In genomic region chr6:31218139-31218750, GRCm38 (mm10) we compare ENCODE assay signal across 8 mouse cellular contexts.
A peak's percentile ranks its signal among the peaks of the same experiment; 100 is the strongest.
DNase-seq lines count a peak whose midpoint lies in the region; ATAC-seq and TF ChIP-seq lines count a peak whose summit lies in the region.

No protein-coding gene starts in this region.

- TF ChIP-seq POLR2A in MEL (IDR thresholded peaks at IDR 0.05; ENCODE audit: control insufficient read depth in 1 of 2, insufficient read depth in 1 of 2, low read depth in 1 of 2, low read length in 2 of 2, poor library complexity in 1 of 2): peak in 1 of 2 experiments; percentile 16; a peak in 1 of 4 replicates

- TF ChIP-seq RAD21 in MEL (IDR thresholded peaks at IDR 0.05; ENCODE audit: low read depth, low read length): no peak

- TF ChIP-seq EP300 in MEL (IDR thresholded peaks at IDR 0.05; ENCODE audit: low read depth in 1 of 2, low read length in 2 of 2): no peak

- peaks cover 0 to 18% of the 10 kb centered on the region in 2 experiments; a peak in 2 of 4 replicates for H3K36me3 ChIP-seq in MEL (ENCODE audit: control insufficient read depth in 1 of 2, insufficient read depth in 2 of 2, low read length in 2 of 2)
- H3K36me3 ChIP-seq in forebrain, embryonic 16.5 days (ENCODE audit: control insufficient read depth, insufficient read depth): no peaks in the 10 kb centered on the region
- H3K36me3 ChIP-seq in lung, embryonic 14.5 days (ENCODE audit: insufficient read depth): no peaks in the 10 kb centered on the region
- no peaks in the 10 kb centered on the region for H3K36me3 ChIP-seq in neural tube, embryonic 15.5 days

- peaks cover 9% of the 10 kb centered on the region for H3K79me2 ChIP-seq in MEL (ENCODE audit: control insufficient read depth, insufficient read depth, low read length, poor library complexity)

- no peaks in the 10 kb centered on the region for H3K27me3 ChIP-seq in MEL (ENCODE audit: control insufficient read depth in 1 of 2, insufficient read depth in 2 of 2, low read length in 2 of 2)
- peaks cover 40% of the 10 kb centered on the region for H3K27me3 ChIP-seq in forebrain, embryonic 16.5 days (replicated peaks; ENCODE audit: control insufficient read depth, insufficient read depth, low read length)
- H3K27me3 ChIP-seq in lung, embryonic 14.5 days (ENCODE audit: insufficient read depth, low read length): peaks cover 67% of the 10 kb centered on the region
- peaks cover 27% of the 10 kb centered on the region for H3K27me3 ChIP-seq in neural tube, embryonic 15.5 days (replicated peaks)

- whole genome bisulfite sequencing in forebrain, embryonic 16.5 days: under 1% methylated on average over 40 of the region's 40 CpGs
- under 1% methylated on average over 40 of the region's 40 CpGs for WGBS in lung, embryonic 14.5 days
- WGBS in neural tube, embryonic 15.5 days: under 1% methylated on average over 40 of the region's 40 CpGs

- peak overlapping the region; percentile 59 for H3K9ac ChIP-seq in MEL (ENCODE audit: control insufficient read depth, low read depth, low read length, poor library complexity, severe bottlenecking)
- peak overlapping the region; percentile 53 for H3K9ac ChIP-seq in forebrain, embryonic 16.5 days (replicated peaks; ENCODE audit: low read depth, low read length)
- H3K9ac ChIP-seq in lung, embryonic 14.5 days: peak overlapping the region; percentile 2; the same call in 1 of the 2 replicates
- peak overlapping the region; percentile 50 for H3K9ac ChIP-seq in neural tube, embryonic 15.5 days (replicated peaks)

- H3K4me1 ChIP-seq in MEL (ENCODE audit: control insufficient read depth in 1 of 2, insufficient read depth in 2 of 2, low read length in 2 of 2): peaks cover 2 to 21% of the 10 kb centered on the region in 2 experiments
- H3K4me1 ChIP-seq in forebrain, embryonic 16.5 days (replicated peaks; ENCODE audit: control insufficient read depth, insufficient read depth, low read length): peaks cover 44% of the 10 kb centered on the region
- peaks cover 8% of the 10 kb centered on the region for H3K4me1 ChIP-seq in lung, embryonic 14.5 days (ENCODE audit: insufficient read depth)
- H3K4me1 ChIP-seq in neural tube, embryonic 15.5 days: peaks cover 50% of the 10 kb centered on the region

- H3K4me3 ChIP-seq in MEL (ENCODE audit: control insufficient read depth in 1 of 2, insufficient read depth in 1 of 2, low read depth in 2 of 2, low read length in 2 of 2): peak overlapping the region; percentile 65 to 97
- peak overlapping the region; percentile 82 for H3K4me3 ChIP-seq in forebrain, embryonic 16.5 days (replicated peaks; ENCODE audit: low read length)
- peak overlapping the region; percentile 67 for H3K4me3 ChIP-seq in lung, embryonic 14.5 days (ENCODE audit: low read depth, low read length)
- peak overlapping the region; percentile 92 for H3K4me3 ChIP-seq in neural tube, embryonic 15.5 days (replicated peaks)

- DNase-seq in MEL (ENCODE audit: low read depth, low spot score): peak; percentile 83
- peak; percentile 68 to 77 for DNase-seq in heart, postnatal 36 days
- DNase-seq in layer of hippocampus, adult 18-20 months (ENCODE audit: low spot score in 2 of 2): peak; percentile 75 to 90
- DNase-seq in lung, embryonic 14.5 days: peak; percentile 55
- peak; percentile 53 for DNase-seq in urinary bladder, adult 2 months (ENCODE audit: low spot score)

- peak overlapping the region; percentile 42 for H3K27ac ChIP-seq in MEL (ENCODE audit: control insufficient read depth, low read depth, low read length)
- no peak overlapping the region for H3K27ac ChIP-seq in forebrain, embryonic 16.5 days (ENCODE audit: low read length)
- H3K27ac ChIP-seq in lung, embryonic 14.5 days (ENCODE audit: low read depth): no peak overlapping the region
- H3K27ac ChIP-seq in neural tube, embryonic 15.5 days (replicated peaks): 0 out of 2 replicates have a peak overlapping the region, but pooled peaks have one; percentile 24

- no peaks in the 10 kb centered on the region for H3K9me3 ChIP-seq in MEL (replicated peaks; ENCODE audit: insufficient read depth, low read length)
- no peaks in the 10 kb centered on the region for H3K9me3 ChIP-seq in forebrain, embryonic 16.5 days (ENCODE audit: control insufficient read depth, low read length)
- no peaks in the 10 kb centered on the region for H3K9me3 ChIP-seq in lung, embryonic 14.5 days (ENCODE audit: low read depth, low read length)
- no peaks in the 10 kb centered on the region for H3K9me3 ChIP-seq in neural tube, embryonic 15.5 days (replicated peaks)

- no peak for TF ChIP-seq CTCF in MEL (IDR thresholded peaks at IDR 0.05 in 2 of 3, conservative IDR thresholded peaks at IDR 0.05 in 1 of 3; ENCODE audit: control insufficient read depth in 1 of 3, insufficient read depth in 1 of 3, low read depth in 2 of 3, low read length in 3 of 3, poor library complexity in 1 of 3, severe bottlenecking in 1 of 3)
- TF ChIP-seq CTCF in lung, embryonic 14.5 days (IDR thresholded peaks at IDR 0.05; ENCODE audit: low read depth): no peak

- intact Hi-C loops in heart, postnatal 36 days (cut with DNase I): no loop called here

- ATAC-seq in cerebellum, adult (ENCODE audit: insufficient number of reproducible peaks, low FRiP score, low TSS enrichment): peak; percentile 34; the same call in 1 of the 2 replicates
- ATAC-seq in forebrain, embryonic 16.5 days: peak; percentile 14
- ATAC-seq in lung, embryonic 14.5 days (ENCODE audit: insufficient read depth): 0 out of 2 replicates have a peak, but pooled peaks have one; percentile 5
- ATAC-seq in neural tube, embryonic 15.5 days (ENCODE audit: low FRiP score): peak; percentile 39; the same call in 1 of the 2 replicates

- peak overlapping the region; percentile 100 for H3K4me2 ChIP-seq in forebrain, embryonic 16.5 days (ENCODE audit: low read length)
- H3K4me2 ChIP-seq in lung, embryonic 14.5 days: peak overlapping the region; percentile 100
- peak overlapping the region; percentile 99 for H3K4me2 ChIP-seq in neural tube, embryonic 15.5 days

TF ChIP-seq in MEL, 35 proteins besides CTCF, POLR2A, EP300 and RAD21:
- TF ChIP-seq USF1 (IDR thresholded peaks at IDR 0.05; ENCODE audit: low read depth, low read length) (peak; percentile 96), ETS1 (IDR thresholded peaks at IDR 0.05; ENCODE audit: low read depth, low read length) (0 out of 2 replicates have a peak, but pooled peaks have one; percentile 42), MYB (IDR thresholded peaks at IDR 0.05; ENCODE audit: low read depth, low read length) (no peak), BHLHE40 (IDR thresholded peaks at IDR 0.05; ENCODE audit: borderline replicate concordance, low read depth, low read length) (peak; percentile 14; the same call in 1 of the 2 replicates), SIN3A (IDR thresholded peaks at IDR 0.05; ENCODE audit: low read length) (peak; percentile 86), MAFK (IDR thresholded peaks at IDR 0.05; ENCODE audit: borderline replicate concordance, low read depth, low read length) (no peak), USF2 (IDR thresholded peaks at IDR 0.05; ENCODE audit: borderline replicate concordance in 1 of 2, insufficient read depth in 1 of 2, low read depth in 1 of 2, low read length in 2 of 2) (peak; percentile 49 to 84; a peak in 3 of 4 replicates), MXI1 (IDR thresholded peaks at IDR 0.05; ENCODE audit: low read depth, low read length) (peak; percentile 92), POLR2AphosphoS2 (IDR thresholded peaks at IDR 0.05; ENCODE audit: low read length) (no peak), ZMIZ1 (IDR thresholded peaks at IDR 0.05; ENCODE audit: low read depth, low read length) (no peak), MAX (IDR thresholded peaks at IDR 0.05; ENCODE audit: low read length) (peak; percentile 86), RCOR1 (IDR thresholded peaks at IDR 0.05; ENCODE audit: low read depth, low read length) (no peak)

Comparison
In these comparisons a context has a peak if more than half of its experiments do, and no peak if none do; other contexts are left out.
1. H3K27ac ChIP-seq: peak in MEL (single experiment) and neural tube, embryonic 15.5 days (single experiment); none in forebrain, embryonic 16.5 days (single experiment) and lung, embryonic 14.5 days (single experiment).
2. H3K9ac ChIP-seq: peak in every context shown above with its lines; median percentile 59 in MEL; 53 in forebrain, embryonic 16.5 days; 50 in neural tube, embryonic 15.5 days; 2 in lung, embryonic 14.5 days.
3. Peak in every context shown above with its lines, with median percentiles within 50 percentile points of each other: DNase-seq, H3K4me3 ChIP-seq, ATAC-seq and H3K4me2 ChIP-seq.